Mouse (Mus musculus) ES-Bruce4 (cell line): ENCODE measurements around the gene Tmem183a.

Experiments used
- CTCF ChIP-seq: IDR thresholded peaks from one replicate; pipeline ENCODE4 v1.8.1; 2011; ENCODE audit warnings: low read depth, low read length
- POLR2A ChIP-seq: IDR thresholded peaks from one replicate; pipeline ENCODE4 v1.8.1; 2011; ENCODE audit warnings: low read length; ENCODE audit not compliant: insufficient read depth

- no peak for TF ChIP-seq POLR2A
- TF ChIP-seq CTCF, result no peak
Measured at GRCm38 (mm10) chr1:134333371-134334110, 28.2 kb downstream of the Tmem183a start.
